Mouse (Mus musculus) macrophage (primary cell): ENCODE data around the gene D430042O09Rik. TPM values are rescaled to one million over a fixed set of nuclear protein-coding genes. Genes with fewer than 3 reads are reported as not detected.

Source experiments
- H3K27ac ChIP-seq: fragments of 350-480 bp; formaldehyde crosslinking; 2 replicates; pipeline ENCODE4 v1.9.0; 2021
- H3K36me3 ChIP-seq: fragments of 350-480 bp; formaldehyde crosslinking; 2 replicates; pipeline ENCODE4 v1.9.0; 2021; ENCODE audit errors: inconsistent target
- H3K4me3 ChIP-seq: fragments of 350-480 bp; formaldehyde crosslinking; 2 replicates; pipeline ENCODE4 v1.9.0; 2021; ENCODE audit errors: inconsistent target
- H3K79me2 ChIP-seq: fragments of 350-480 bp; formaldehyde crosslinking; 2 replicates; pipeline ENCODE4 v1.9.0; 2021; ENCODE audit errors: inconsistent target
- WGBS: methylation state at CpG from one replicate; pipeline ENCODE4 v1.1.7; 2026; ENCODE audit warnings: inconsistent platforms; ENCODE audit not compliant: missing documents; 5-methylcytosine and 5-hydroxymethylcytosine counted together
- polyA plus RNA-seq: library from polyadenylated mRNA; stranded (reverse); fragments of 250-400 nt; gene quantifications from 3 replicates; pipeline ENCODE4 v1.2.4, GENCODE M21; 2018; ENCODE audit warnings: inconsistent platforms

The D430042O09Rik gene
- polyA plus RNA-seq, 1 experiment from 2014 or later = 11.0 TPM

GRCm38 (mm10) chr7:125859564-125859963 lies 151.9 kb downstream of the D430042O09Rik start:
- no peak overlapping the region for H3K27ac ChIP-seq
- H3K79me2 ChIP-seq = no peaks in the 10 kb centered on the region
- no peak overlapping the region for H3K4me3 ChIP-seq
- no peaks in the 10 kb centered on the region; the same call in 1 of the 2 replicates for H3K36me3 ChIP-seq
- 89% methylated on average over 3 of the region's 3 CpGs for WGBS

GRCm38 (mm10) chr7:125860421-125860820 lies 152.7 kb downstream of the D430042O09Rik start:
- Histone ChIP-seq H3K36me3 (no peaks in the 10 kb centered on the region; the same call in 1 of the 2 replicates), H3K27ac (no peak overlapping the region), H3K4me3 (no peak overlapping the region), H3K79me2 (no peaks in the 10 kb centered on the region)
- 93% methylated on average over 9 of the region's 9 CpGs for WGBS

DNA sequence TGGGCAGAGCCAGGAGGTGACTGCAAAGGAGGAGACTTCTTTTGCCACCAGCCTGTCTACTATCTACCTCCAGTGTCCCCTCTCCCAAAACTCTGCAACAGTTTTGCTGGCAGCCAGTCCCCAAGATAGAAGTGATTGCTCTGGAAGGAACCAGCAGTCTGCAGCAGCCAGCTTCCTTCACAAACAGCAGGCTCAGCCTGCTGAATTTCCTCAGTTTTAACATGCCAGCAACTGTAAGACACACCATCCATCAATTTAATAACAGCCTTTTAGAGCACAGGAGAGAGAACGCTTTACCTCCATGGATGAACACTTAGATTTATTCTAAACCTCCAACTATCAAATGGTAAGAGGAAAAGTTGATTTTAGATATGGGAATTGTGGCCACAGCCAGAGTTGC lies 156.3 kb downstream of the D430042O09Rik start:
- Histone ChIP-seq H3K36me3 (peaks cover 5% of the 10 kb centered on the region; the same call in 1 of the 2 replicates), H3K79me2 (no peaks in the 10 kb centered on the region), H3K4me3 (no peak overlapping the region), H3K27ac (no peak overlapping the region)
- WGBS = 100% methylated on average over 1 of the region's 1 CpGs

- H3K27ac ChIP-seq = no peak overlapping the region
- no peaks in the 10 kb centered on the region for H3K79me2 ChIP-seq
- no peak overlapping the region for H3K4me3 ChIP-seq
- WGBS = 95% methylated on average over 11 of the region's 11 CpGs
- peaks cover 5% of the 10 kb centered on the region; the same call in 1 of the 2 replicates for H3K36me3 ChIP-seq
Measured at GRCm38 (mm10) chr7:125865234-125865633, 157.5 kb downstream of the D430042O09Rik start.

DNA sequence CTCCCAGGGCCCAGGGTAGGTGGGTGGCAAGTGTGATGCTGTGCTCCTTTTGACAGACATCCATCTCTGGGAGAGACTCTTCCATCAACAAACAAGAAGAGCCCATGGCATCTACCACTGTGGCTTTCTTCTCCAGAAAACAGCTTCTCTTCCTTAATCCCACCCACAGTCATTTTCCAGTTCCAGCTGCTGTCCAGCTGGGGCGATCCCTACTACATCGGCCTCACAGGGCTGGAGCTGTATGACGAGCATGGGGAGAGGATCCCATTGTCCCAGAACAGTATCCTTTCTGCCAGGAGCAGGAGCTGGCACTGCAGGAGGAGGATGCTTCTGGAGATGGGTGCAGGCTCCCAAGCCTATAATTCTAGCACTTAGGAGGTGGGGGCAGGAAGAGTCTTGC lies 160.9 kb downstream of the D430042O09Rik start:
- Histone ChIP-seq H3K27ac (no peak overlapping the region), H3K79me2 (no peaks in the 10 kb centered on the region), H3K4me3 (no peak overlapping the region), H3K36me3 (peaks cover 5% of the 10 kb centered on the region; the same call in 1 of the 2 replicates)
- WGBS = 88% methylated on average over 3 of the region's 3 CpGs

GRCm38 (mm10) chr7:125871404-125872201 lies 163.9 kb downstream of the D430042O09Rik start:
- H3K36me3 ChIP-seq = no peaks in the 10 kb centered on the region
- H3K27ac ChIP-seq = no peak overlapping the region
- no peaks in the 10 kb centered on the region for H3K79me2 ChIP-seq
- no peak overlapping the region for H3K4me3 ChIP-seq
- WGBS = 77% methylated on average over 12 of the region's 12 CpGs

DNA sequence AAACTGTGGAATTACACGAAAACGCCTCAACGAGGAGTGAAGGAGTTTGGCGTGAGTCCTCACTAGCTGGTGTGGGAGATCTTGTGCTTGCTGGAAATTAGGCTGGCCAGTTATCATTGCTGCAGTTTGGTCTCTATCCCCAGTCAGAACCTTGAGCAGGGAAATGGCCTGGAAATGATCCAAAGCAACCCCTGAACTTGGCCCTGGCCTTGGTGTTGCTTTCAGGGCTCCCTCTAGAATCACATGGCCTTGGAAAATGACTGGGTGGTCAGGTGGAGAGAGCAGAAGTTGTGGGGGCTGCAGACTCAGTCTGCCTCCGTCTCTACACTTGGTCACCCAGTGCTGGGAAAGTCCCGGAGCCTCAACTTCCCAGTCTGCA lies 164.5 kb downstream of the D430042O09Rik start:
- Histone ChIP-seq H3K36me3 (no peaks in the 10 kb centered on the region), H3K79me2 (no peaks in the 10 kb centered on the region), H3K27ac (no peak overlapping the region), H3K4me3 (no peak overlapping the region)
- 86% methylated on average over 6 of the region's 6 CpGs for WGBS

- Histone ChIP-seq H3K36me3 (no peaks in the 10 kb centered on the region), H3K4me3 (no peak overlapping the region), H3K79me2 (no peaks in the 10 kb centered on the region), H3K27ac (no peak overlapping the region)
- 89% methylated on average over 3 of the region's 3 CpGs for WGBS
Measured at GRCm38 (mm10) chr7:125872874-125873273, 165.2 kb downstream of the D430042O09Rik start.

DNA sequence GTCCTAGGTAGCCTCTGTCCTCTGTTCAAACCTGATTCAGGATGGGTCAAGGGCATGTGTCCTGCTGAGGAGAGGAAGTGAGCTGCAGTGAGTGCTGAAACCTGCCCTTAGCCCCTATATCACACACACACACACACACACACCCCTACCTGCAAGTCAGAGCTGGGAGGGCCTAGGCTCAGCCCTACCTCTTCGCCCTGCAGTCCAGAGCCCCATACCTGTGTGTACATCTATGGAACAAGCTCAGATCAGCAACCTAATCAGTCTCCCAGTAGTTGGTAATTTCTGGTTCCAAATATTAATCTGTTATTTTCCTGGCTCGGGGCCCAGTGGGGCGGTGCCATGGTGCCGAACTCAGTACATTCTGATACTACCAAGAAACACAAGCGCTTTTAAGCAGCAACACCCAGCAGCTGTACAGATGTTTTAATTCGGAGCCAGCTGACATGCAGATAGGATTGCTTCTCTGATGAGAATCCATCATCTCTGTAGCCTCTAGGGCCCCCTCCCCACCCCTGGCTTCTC lies 166.3 kb downstream of the D430042O09Rik start:
- no peak overlapping the region for H3K27ac ChIP-seq
- H3K79me2 ChIP-seq = no peaks in the 10 kb centered on the region
- H3K4me3 ChIP-seq = no peak overlapping the region
- WGBS = 97% methylated on average over 6 of the region's 6 CpGs
- no peaks in the 10 kb centered on the region for H3K36me3 ChIP-seq

GRCm38 (mm10) chr7:125878040-125878439 lies 170.4 kb downstream of the D430042O09Rik start:
- Histone ChIP-seq H3K79me2 (no peaks in the 10 kb centered on the region), H3K36me3 (no peaks in the 10 kb centered on the region), H3K4me3 (no peak overlapping the region), H3K27ac (no peak overlapping the region)
- 17% methylated on average over 4 of the region's 4 CpGs for WGBS

DNA sequence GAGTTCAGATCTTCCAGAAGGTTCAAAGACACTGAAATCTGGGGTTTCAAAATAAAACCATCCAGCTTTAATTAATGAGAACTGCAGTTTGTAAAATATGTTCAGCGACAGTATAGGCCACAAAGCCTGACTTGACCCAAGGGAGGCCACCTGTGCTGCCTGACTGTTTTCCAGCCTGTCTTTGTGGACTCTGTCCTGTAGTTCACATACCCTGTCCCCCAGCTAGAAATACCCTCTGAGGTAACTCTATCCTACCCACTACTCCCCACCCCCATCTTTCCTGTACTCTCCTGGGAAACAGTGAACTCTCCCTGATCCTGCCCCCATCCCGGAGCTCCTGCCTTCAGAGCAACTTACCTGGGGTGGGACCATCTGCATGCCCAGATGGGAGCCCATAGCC lies 175.5 kb downstream of the D430042O09Rik start:
- Histone ChIP-seq H3K36me3 (no peaks in the 10 kb centered on the region), H3K4me3 (no peak overlapping the region), H3K27ac (no peak overlapping the region), H3K79me2 (no peaks in the 10 kb centered on the region)
- WGBS = 93% methylated on average over 2 of the region's 2 CpGs

- Histone ChIP-seq H3K36me3 (no peaks in the 10 kb centered on the region), H3K27ac (no peak overlapping the region), H3K79me2 (no peaks in the 10 kb centered on the region), H3K4me3 (no peak overlapping the region)
- WGBS = 81% methylated on average over 4 of the region's 4 CpGs
Measured at GRCm38 (mm10) chr7:125886116-125886680, 178.5 kb downstream of the D430042O09Rik start.

DNA sequence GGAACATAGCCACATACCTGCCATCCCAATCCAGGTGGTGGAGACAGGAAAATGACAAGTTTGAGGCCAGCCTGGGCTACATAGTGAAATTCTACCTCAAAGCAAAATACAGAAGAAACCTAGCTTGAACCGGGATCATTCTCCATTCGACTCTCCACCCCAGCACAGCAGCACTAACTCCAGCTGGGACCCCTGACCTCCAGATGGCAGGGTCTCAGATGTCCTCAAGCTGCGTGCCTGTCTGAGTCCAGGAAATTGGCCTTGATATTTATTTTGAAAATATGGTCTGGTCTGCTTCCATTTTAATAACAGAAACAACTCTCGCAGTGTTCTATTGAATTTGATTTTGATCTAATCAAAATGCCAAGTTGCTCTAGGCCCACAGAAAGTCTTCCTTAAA lies 179.4 kb downstream of the D430042O09Rik start:
- Histone ChIP-seq H3K27ac (no peak overlapping the region), H3K79me2 (no peaks in the 10 kb centered on the region), H3K4me3 (no peak overlapping the region), H3K36me3 (no peaks in the 10 kb centered on the region)
- WGBS = 95% methylated on average over 4 of the region's 4 CpGs

DNA sequence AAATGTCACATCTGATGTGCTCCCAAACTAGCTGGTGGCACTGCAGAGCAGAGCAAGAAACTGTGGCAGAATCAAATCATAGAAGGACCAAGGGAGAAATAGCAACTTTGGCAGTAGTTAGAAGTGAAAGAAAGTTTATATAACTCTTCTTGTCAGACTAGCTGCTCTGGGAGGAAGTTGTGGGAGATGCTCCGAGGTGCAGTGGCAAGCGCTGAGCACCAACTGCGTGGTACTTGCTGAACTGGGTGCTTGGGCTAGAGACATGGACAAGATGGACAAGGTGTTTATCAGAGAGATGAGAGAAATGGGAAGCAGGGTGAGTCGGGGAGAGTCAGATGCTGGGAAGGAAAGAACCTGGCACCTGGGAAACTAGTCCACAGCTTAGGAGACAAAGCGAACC lies 180.1 kb downstream of the D430042O09Rik start:
- H3K36me3 ChIP-seq = no peaks in the 10 kb centered on the region
- H3K27ac ChIP-seq = no peak overlapping the region
- no peaks in the 10 kb centered on the region for H3K79me2 ChIP-seq
- WGBS = 37% methylated on average over 5 of the region's 5 CpGs
- no peak overlapping the region for H3K4me3 ChIP-seq

- Histone ChIP-seq H3K27ac (no peak overlapping the region), H3K79me2 (no peaks in the 10 kb centered on the region), H3K36me3 (no peaks in the 10 kb centered on the region), H3K4me3 (no peak overlapping the region)
- 72% methylated on average over 12 of the region's 12 CpGs for WGBS
Measured at GRCm38 (mm10) chr7:125888373-125888772, 180.7 kb downstream of the D430042O09Rik start.
